Mouse (Mus musculus) cerebellum, postnatal 25 days (tissue): ENCODE data around the gene Rere.

ENCODE experiments used
- DNase-seq, 2 experiments: peaks; one replicate each; pipeline ENCODE4 v3.0.0; 2021; ENCODE audit warnings: mixed read lengths in 2 of 2

Gene Rere

GRCm38 (mm10) chr4:150438621-150439020, 157.2 kb downstream of the Rere start:
- DNase-seq = no peak

DNA sequence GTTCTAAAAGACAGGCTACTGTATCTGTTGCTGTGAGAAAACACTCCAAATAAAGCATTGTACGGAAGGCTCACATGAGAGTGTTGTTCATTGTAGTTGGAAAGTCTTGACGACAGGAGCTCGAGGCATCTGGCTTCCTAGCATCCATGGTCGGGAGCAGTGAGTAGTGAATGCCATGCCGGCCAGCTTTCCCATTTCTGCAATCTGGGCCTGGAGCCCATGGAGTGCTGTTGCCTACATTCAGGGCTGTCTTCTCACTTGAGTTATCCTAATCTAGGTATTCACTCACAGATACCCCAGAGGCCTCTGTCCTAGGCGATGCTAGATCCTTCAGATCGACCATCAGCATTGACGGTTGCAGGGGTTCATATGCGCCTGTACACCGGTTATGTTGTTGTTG, 160.5 kb downstream of the Rere start:
- DNase-seq = peak in 1 of 2 experiments; percentile 61

- DNase-seq = peak; percentile 67 to 78
Measured at GRCm38 (mm10) chr4:150444068-150444467, 162.6 kb downstream of the Rere start.

DNA sequence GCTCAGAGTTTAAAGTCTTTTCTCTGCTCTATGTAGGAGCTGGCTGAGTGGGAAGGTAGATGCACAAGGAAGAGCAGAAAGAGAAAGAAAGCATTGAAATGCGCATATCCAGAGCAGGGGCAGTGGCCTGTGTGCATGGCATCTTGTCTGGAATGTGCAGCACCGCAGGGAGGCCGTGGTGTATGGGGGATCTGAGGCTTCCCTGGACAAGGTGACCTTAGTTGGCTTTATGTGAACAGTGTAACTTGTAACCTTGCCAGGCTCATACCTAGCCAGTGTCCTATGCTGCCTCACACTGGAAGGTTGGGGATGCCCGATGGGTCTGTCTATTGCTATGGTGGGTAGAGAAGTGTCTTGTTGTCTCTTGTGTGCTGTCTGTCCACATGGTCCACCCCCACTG, 165.2 kb downstream of the Rere start:
- DNase-seq = peak in 1 of 2 experiments; percentile 42

DNA sequence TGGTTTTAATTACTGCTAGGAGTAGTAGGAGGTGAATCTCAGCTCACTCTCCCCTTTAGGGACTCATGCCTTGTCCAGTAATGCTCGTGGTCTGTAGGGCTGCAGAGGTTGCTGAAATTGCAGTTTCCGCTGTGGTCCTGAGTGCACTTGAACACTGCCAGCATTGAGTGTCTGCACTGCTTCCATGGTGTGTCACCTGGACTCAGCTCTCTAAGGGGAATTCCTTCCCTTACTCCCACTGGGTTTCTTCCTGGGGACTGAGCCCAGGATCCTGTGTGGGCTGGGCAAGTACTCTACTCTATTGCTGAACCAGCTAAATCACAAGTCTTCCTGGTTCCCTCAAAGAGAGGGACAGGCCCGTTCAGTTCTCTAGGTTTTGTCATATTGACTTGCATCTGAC, 166.1 kb downstream of the Rere start:
- no peak for DNase-seq

DNA sequence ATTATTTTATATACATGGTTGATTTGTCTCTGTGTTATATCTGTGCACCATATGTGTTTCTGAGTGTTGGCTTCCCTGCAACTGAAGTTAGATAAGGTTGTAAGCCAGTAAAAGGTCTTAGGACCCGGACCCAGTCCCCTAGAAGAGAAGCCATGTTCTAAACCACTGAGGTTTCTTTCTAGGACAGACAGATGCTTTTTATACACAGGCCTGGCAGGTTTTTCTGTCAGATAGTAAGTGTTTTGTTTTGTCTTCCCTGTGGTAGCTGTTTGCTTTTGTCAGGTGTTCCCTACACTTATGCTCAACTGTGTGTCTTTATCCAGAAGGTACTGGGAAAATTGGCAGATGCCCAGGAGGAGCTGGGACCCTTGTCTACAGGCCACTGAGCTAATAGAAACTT, 167.0 kb downstream of the Rere start:
- no peak for DNase-seq

- DNase-seq = no peak
Measured at GRCm38 (mm10) chr4:150450081-150450691, 168.7 kb downstream of the Rere start.

DNA sequence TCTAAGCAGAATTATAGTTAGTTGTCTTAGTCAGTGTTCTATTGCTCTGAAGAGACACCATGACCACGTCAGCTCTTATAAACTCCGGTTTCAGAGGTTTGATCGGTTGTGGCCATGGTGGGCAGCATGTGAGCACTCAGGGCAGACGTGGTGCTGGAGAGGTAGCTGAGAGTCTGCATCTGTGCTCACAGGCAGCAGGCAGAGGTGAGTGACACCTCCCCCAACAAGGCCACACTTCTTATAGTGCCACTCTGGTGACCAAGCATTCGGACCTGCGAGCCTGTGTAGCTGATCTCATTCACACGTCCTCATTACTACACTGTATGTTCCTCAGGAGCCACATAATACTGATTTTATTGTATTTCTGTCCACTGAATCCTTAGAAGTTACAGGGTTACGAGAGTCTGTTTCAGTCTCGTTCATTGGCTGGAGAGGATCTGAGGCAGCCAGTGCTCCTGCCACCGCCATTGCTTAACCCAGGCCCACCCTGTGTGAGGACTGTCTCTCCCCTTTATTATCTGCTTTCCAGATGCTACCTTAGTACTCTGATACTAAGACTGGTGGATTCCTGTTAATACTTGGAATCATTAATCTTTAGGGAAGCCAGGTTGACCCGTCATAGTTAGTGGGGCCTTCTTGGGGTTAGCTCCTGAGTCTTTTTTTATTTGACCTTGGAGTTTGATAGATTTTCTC, 170.9 kb downstream of the Rere start:
- DNase-seq = no peak

GRCm38 (mm10) chr4:150454571-150455306, 173.3 kb downstream of the Rere start:
- DNase-seq = no peak

DNA sequence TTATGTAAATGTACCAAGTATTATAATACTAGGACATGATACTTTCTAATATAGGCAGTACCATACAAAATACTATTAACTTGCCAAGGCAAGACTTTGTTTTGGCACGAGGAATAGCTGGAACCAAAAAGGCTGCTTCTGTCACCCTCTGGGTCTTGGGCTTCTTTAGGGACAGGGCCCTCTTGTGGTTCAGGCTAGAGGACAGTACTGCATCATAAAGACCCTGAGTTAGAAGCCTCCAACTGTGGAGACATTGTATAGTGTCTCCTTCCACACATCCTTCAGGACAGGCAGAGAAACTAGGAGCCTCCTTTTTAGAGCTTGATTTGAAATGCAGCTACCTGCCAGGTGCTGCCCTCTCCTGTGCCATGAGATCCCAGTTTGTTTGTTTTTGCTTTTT, 174.3 kb downstream of the Rere start:
- no peak for DNase-seq

GRCm38 (mm10) chr4:150456452-150456851, 175.0 kb downstream of the Rere start:
- DNase-seq = no peak

DNA sequence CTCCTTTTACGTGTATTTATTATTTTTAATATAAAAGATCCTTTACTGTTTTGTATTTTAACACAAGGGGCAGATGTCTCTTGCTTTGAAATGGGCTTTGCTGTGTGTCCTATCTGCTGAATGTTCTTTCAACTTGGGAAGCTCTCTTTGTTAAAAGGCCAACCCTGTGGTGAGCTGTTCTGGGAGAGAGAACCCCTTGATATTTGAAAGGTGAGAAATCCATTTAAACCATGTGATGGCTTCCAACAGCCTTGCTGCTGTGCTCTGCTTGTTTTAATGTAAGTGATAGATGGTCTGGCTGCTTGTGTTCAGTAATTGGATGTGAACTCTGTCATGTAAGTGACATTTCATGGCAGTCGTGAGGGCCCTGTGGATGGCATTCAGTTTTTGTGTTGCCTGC, 175.4 kb downstream of the Rere start:
- no peak for DNase-seq

DNA sequence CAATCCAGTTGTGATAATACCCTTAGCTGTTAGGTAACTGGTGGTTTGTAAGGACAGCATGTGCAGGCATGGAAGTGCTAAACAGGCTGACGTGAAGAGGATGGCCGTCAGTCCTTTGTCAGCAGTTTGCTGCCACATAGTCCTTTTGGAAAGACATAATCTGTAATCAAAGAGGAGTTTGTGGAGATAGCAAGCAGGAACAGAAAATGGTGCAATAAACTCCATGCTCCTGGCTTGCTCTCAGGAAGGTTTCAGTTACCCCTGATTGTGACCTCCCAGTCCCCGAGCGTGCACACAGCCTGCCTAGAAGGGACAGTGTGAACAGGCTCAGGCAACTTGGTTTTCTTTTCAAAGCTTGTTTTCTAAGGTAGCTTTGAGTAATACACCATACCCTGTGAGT, 175.9 kb downstream of the Rere start:
- DNase-seq = no peak

GRCm38 (mm10) chr4:150457771-150458170, 176.3 kb downstream of the Rere start:
- no peak for DNase-seq

DNA sequence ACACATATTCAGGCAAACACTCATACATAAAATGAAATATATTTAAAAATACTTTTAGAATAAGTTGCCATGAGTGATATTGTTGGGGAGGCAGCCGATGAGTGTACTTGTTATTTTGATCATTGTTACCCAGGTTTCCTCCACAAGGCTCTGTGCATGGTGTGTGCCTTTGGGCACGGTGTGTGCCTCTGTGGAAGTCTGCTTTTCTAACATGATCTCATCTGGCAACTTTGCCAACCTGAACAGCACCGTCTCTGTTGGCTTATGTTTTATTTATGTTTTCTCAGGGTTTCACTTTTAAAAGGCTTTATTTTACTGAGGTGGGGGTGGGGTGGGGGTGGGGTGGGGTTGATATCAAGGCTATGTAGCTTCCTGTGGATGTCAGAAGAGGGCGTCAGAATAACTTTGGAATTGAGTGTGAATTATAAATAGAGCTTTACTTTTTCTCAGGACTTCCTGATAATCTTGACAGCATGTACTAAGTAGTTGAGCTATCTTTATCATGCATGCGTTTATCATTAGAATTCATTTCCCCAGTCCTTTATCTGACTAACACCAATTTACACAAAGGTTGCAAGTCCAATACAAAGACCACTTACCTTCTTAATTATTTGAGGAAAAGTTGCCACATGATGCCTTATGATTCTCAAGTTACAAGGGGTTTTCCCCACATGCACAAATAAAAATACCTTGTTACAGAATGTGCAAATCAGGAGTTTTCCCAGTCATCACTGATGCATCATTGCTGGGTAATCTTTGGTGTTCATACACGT, 177.8 kb downstream of the Rere start:
- DNase-seq = no peak

GRCm38 (mm10) chr4:150460451-150460850, 179.0 kb downstream of the Rere start:
- DNase-seq = no peak

DNA sequence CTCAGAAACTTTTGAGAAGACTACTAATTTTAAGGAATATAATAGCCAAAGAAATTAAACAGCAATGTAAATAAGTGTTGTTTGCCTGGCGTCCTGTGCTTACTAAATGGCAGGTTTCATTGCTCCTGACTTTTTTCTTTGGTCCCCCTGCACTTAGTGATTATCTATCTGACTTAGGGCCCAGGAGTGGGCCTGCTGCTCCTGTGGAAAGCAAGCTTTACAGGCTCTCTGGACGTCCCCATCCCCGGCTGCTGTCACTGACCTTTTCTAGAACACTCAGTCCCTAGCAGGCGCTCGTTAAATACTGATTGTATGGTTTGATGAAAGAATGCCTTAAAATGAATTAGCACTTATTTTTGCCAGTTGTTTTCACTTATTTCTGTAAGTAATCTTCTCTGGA, 179.6 kb downstream of the Rere start:
- DNase-seq = no peak

DNA sequence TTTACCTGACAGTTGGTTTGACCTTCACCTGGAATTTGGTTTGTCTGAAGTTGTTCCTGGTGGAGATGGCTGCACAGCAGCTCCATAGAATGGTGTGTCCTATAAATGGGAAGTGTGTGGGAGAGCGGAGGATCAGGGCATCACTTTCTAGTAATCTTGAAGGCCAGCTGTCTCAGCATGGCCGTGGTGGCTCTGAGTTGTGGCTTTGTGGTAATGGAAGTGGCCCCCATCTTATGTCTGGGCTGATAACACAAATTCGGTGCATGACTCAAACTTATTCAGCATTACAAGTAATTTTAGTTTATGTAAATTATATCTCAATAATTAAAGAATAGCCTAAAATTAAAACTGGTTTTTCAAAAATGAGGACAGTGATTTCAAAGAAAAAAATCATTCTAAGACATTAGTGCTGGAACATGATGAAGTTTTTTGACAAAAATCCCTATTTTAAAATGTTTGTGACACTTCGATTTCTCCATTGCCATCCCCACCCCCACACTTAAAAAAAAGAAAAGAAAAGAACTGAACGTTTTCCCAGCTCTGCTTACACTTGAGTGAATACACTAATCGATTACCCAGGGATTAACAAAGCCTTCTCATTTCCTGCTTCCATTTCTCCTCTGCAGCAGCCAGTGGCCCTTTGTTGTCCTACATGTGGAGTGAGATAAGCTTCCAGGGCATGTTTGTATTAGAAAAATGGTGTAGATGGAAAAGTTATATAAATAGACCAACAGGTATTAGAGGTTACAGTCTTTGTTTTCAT, 180.2 kb downstream of the Rere start:
- no peak for DNase-seq

- peak; percentile 61 to 81 for DNase-seq
Measured at GRCm38 (mm10) chr4:150462367-150462766, 180.9 kb downstream of the Rere start.

DNA sequence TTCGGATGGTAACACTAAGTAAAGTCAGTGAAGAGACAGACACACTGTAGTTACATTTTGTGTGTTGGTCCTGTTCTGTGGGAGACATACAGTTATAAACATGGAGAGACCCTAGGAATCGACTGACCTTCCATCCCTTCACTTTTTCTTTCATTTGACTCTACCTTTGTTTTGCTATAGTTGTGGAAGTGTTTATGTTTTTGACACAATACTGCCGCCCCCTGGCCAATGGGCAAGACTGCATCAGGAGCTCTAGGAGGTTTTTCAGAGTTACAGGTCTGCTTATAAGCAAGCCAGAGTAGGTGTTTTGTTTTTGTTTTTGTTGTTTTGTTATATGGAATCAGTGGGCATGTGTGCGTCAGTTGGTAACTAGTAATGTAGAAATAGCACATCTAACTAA, 184.3 kb downstream of the Rere start:
- DNase-seq = peak; percentile 78 to 83

DNA sequence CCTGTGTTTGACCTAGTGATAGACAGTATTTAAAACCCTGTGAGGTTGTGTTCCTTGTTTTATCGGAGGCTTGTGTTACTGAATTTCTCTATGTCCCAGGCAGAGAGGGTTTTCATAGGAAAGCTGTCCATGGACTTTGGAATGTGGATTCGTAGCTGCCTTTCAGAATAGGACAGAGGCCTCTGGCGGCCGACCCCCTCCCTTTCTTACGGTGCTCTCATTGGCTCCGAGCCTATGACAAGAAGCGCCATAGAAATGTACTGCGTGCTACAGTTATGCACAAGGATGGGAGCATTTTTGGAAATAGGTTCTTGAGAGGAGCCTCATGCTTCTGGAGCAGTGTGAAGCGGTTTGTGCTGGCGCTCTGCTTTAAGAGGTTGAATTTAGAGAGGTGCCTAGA, 187.8 kb downstream of the Rere start:
- no peak for DNase-seq

- DNase-seq = no peak
Measured at GRCm38 (mm10) chr4:150470674-150471328, 189.4 kb downstream of the Rere start.
